Mouse (Mus musculus): ENCODE measurements around the gene Cyp4a12b. TPM values are rescaled to one million over a fixed set of nuclear protein-coding genes. Genes with fewer than 3 reads are reported as not detected.
"Not testable (repeated sequence)": the region's sequence is repeated elsewhere in the genome, so short reads cannot be mapped to it uniquely, and the experiment has no call there.

Gene Cyp4a12b
- 0.07 TPM for polyA plus RNA-seq (2012; fragmentation: generic; extraction: Trizol)
- long read RNA-seq, experiment 1 = 0 reads
- long read RNA-seq, experiment 2 = 0 reads

DNA sequence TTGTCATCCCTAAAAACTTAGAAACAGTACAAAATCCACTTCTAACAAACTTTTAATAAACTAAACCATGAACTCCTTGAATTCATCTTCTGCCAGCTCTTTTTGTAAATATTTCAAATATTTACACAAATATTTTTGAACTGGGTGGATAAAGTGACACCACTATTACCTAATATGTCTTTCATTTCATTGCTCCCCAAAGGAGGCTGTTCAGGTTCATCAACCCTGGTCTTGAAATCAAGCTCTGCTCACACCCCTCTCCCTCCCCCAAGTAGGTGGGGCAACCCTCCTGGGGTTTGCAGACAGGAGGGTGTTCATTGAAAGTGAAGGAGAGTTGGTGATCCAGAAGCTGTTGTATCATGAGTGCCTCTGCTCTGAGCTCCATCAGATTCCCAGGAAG lies at the start of gene Cyp4a12b:
Gene Cyp4a12b (plus strand): TSS at position 301 of the 400 bp plus-strand sequence.
- not testable (repeated sequence) for H3K27me3 ChIP-seq (ENCODE audit: control insufficient read depth, insufficient read depth, insufficient read length); H3K79me3 ChIP-seq (ENCODE audit: low read depth); H3K36me3 ChIP-seq (ENCODE audit: control insufficient read depth, insufficient read depth); H3K79me2 ChIP-seq (ENCODE audit: control insufficient read depth, insufficient read depth); H3ac ChIP-seq (ENCODE audit: control insufficient read depth, insufficient read length, low read depth); H3K4me3 ChIP-seq (ENCODE audit: insufficient read depth, poor library complexity, severe bottlenecking)

DNA sequence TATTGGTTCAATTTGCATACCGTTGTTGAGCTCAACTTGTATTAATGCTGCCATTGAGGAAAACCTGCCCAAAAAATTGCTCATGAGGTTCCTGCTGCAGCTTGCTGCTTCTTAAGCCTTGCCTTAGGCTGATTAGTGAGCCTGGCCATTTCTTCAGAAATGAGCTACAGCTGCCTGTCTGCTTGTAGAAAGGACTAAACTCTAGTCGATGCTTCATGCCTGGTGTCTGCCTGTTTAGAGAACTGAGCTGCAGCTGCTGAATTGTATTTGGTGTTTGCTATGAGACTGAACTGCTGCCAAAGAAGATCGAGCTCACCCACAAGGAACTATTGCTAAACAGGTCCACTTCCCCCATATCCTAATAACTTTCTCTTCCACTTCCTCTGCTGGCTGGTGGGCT lies 45.8 kb upstream of the Cyp4a12b start:
- H3K79me3 ChIP-seq (ENCODE audit: low read depth); H3K4me3 ChIP-seq (ENCODE audit: insufficient read depth, poor library complexity, severe bottlenecking): not testable (repeated sequence)

DNA sequence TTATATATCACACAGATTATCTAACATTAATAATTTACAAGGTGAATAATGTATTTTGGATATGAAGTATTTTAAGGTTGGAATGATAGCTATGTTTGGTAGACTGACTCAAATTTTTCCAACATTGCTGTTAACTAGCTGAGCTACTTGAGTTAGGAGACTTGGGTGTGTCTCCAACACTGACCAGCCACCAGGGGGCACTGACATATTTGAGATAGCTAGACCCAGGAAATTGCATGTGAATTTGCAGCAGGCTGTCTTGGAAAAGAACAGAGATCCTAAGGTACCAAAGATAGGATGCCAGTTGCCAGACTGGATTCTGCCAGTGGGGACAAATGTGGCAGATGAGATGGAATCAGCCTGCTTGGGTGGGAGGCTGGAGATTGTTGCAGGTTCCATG lies 43.4 kb upstream of the Cyp4a12b start:
- not testable (repeated sequence) for H3K27me3 ChIP-seq (ENCODE audit: control insufficient read depth, insufficient read depth, insufficient read length); H3ac ChIP-seq (ENCODE audit: control insufficient read depth, insufficient read length, low read depth); H3K4me3 ChIP-seq (ENCODE audit: insufficient read depth, poor library complexity, severe bottlenecking); H3K79me3 ChIP-seq (ENCODE audit: low read depth); H3K36me3 ChIP-seq (ENCODE audit: control insufficient read depth, insufficient read depth); H3K79me2 ChIP-seq (ENCODE audit: control insufficient read depth, insufficient read depth)

More for the DNA sequence above, 45.8 kb upstream of the Cyp4a12b start:
- not testable (repeated sequence) for H3K36me3 ChIP-seq (ENCODE audit: control insufficient read depth, insufficient read depth); H3K79me2 ChIP-seq (ENCODE audit: control insufficient read depth, insufficient read depth); H3ac ChIP-seq (ENCODE audit: control insufficient read depth, insufficient read length, low read depth); H3K27me3 ChIP-seq (ENCODE audit: control insufficient read depth, insufficient read depth, insufficient read length)

DNA sequence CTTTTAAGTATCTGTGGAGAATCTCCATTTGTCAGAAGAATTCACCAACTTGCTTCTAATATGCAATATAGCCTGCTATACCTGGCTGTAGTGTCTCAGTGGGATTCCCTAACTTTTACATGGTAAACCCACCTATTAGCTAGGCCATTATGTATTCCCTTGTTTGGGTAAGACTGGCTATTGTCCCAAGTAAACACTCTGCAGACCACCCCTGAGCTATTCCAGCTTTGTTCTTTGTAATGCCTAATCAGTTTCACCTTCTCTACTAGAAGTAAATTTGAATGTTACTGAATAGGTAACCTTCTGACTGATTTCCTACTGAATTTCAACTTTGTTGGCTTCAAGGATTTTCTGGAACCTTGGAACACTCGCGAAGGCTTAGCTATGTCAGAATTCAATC lies 15.2 kb upstream of the Cyp4a12b start:
- not testable (repeated sequence) for H3K36me3 ChIP-seq (ENCODE audit: control insufficient read depth, insufficient read depth); H3K27me3 ChIP-seq (ENCODE audit: control insufficient read depth, insufficient read depth, insufficient read length); H3K79me3 ChIP-seq (ENCODE audit: low read depth); H3K4me3 ChIP-seq (ENCODE audit: insufficient read depth, poor library complexity, severe bottlenecking); H3ac ChIP-seq (ENCODE audit: control insufficient read depth, insufficient read length, low read depth); H3K79me2 ChIP-seq (ENCODE audit: control insufficient read depth, insufficient read depth)

DNA sequence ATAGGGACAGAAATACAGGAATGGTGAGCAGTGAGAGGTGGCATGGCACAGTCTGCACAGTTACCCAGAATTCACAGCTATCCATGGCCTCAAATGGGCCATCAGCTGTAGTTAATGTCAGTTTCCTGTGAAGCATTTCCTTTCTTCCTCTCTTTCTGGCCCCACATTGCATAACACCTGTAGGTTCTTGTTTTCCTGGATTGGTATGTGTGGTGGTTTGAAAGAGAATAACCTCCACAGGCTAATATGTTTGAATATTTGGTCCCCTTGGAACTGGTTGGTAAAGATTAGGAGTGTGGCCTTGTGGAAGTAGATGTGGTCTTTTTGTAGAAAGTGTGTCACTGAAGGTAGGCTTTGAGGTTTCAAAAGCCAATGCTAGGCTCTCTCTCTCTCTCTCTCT lies 14.5 kb upstream of the Cyp4a12b start:
- H3K79me2 ChIP-seq (ENCODE audit: control insufficient read depth, insufficient read depth); H3K4me3 ChIP-seq (ENCODE audit: insufficient read depth, poor library complexity, severe bottlenecking); H3K79me3 ChIP-seq (ENCODE audit: low read depth); H3K36me3 ChIP-seq (ENCODE audit: control insufficient read depth, insufficient read depth); H3K27me3 ChIP-seq (ENCODE audit: control insufficient read depth, insufficient read depth, insufficient read length); H3ac ChIP-seq (ENCODE audit: control insufficient read depth, insufficient read length, low read depth): not testable (repeated sequence)

DNA sequence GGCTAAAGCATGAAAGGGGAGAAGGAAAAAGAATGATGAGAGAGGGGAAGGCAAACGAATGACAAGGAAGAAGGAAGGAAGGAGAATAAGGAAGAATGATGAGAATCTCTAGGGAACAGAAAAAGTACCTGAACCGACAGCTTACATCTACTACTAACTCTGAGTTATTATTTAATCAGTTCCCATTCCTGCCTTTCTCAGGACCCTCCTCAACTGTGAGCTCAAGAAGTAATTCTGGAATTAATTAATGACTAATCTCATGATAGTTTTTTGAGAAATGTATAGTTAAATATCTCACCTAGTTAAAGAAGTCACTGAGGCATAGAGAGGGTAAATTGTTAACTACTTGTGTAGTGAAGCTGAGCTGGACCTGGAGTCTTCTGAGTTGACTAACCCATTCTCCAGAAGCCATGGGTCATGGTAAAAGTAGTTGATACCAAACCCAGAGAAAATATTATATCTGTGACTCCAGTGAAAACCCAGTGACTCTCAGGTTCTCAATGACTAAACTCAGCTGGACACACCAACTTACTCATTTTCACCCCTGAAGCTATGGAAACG lies 39.2 kb downstream of the Cyp4a12b start:
- no peak overlapping the region for H3ac ChIP-seq (ENCODE audit: control insufficient read depth, insufficient read length, low read depth)
- no peaks in the 10 kb centered on the region for H3K36me3 ChIP-seq (ENCODE audit: control insufficient read depth, insufficient read depth)
- H3K27me3 ChIP-seq (ENCODE audit: control insufficient read depth, insufficient read depth, insufficient read length) = no peaks in the 10 kb centered on the region
- H3K79me2 ChIP-seq (ENCODE audit: control insufficient read depth, insufficient read depth) = no peaks in the 10 kb centered on the region
- TF ChIP-seq MAX (IDR thresholded peaks at IDR 0.05) = no peak
- TF ChIP-seq CTCF (IDR thresholded peaks at IDR 0.05; ENCODE audit: control insufficient read depth, insufficient read depth, insufficient read length) = no peak
- TF ChIP-seq MYOG (IDR thresholded peaks at IDR 0.05; ENCODE audit: control insufficient read depth, extremely low read depth, insufficient read length) = no peak
- no peak for TF ChIP-seq MYOD1 (IDR thresholded peaks at IDR 0.05; ENCODE audit: control insufficient read depth, insufficient read length, low read depth)
- TF ChIP-seq FOSL1 (IDR thresholded peaks at IDR 0.05; ENCODE audit: insufficient read depth, low read length, poor library complexity, severe bottlenecking) = no peak
- H3K79me3 ChIP-seq (ENCODE audit: low read depth) = no peaks in the 10 kb centered on the region
- no peak overlapping the region for H3K4me3 ChIP-seq (ENCODE audit: insufficient read depth, poor library complexity, severe bottlenecking)

DNA sequence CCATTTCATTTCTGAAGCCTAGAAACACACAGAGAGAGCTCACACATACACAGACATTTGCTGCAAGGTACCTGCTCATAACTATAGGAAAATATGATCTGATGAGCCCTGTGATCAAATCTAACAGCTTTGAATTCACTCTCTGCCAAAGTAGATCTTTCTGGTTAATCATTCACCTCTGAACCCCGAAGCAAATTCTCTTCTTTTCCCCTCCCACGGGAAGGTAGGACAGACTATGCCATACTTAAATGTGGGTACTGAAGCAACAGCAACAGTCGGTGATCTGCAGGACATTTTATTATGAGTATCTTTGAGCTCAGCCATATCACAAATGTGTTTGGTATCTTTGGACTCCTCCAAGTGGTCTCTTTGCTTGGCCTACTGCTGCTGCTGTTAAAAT lies 40.9 kb downstream of the Cyp4a12b start, which contains the start of gene Cyp4a30b:
Gene Cyp4a30b (plus strand): TSS at position 301 of the 400 bp plus-strand sequence.
- Histone ChIP-seq H3K4me3 (ENCODE audit: insufficient read depth, poor library complexity, severe bottlenecking) (no peak within 1 kb of the TSS), H3ac (ENCODE audit: control insufficient read depth, insufficient read length, low read depth) (no peak within 1 kb of the TSS), H3K79me2 (ENCODE audit: control insufficient read depth, insufficient read depth) (no peaks in the 10 kb centered on the region), H3K36me3 (ENCODE audit: control insufficient read depth, insufficient read depth) (no peaks in the 10 kb centered on the region), H3K79me3 (ENCODE audit: low read depth) (no peaks in the 10 kb centered on the region), H3K27me3 (ENCODE audit: control insufficient read depth, insufficient read depth, insufficient read length) (no peaks in the 10 kb centered on the region)
- TF ChIP-seq FOSL1 (IDR thresholded peaks at IDR 0.05; ENCODE audit: insufficient read depth, low read length, poor library complexity, severe bottlenecking) = no peak
- TF ChIP-seq USF1 (IDR thresholded peaks at IDR 0.05; ENCODE audit: low read depth) = no peak
- TF ChIP-seq MAX (IDR thresholded peaks at IDR 0.05) = no peak
- TF ChIP-seq CEBPB (IDR thresholded peaks at IDR 0.05; ENCODE audit: low read depth) = no peak
- TF ChIP-seq MYOD1 (IDR thresholded peaks at IDR 0.05; ENCODE audit: control insufficient read depth, insufficient read length, low read depth) = no peak
- no peak for TF ChIP-seq CTCF (IDR thresholded peaks at IDR 0.05; ENCODE audit: control insufficient read depth, insufficient read depth, insufficient read length)
- TF ChIP-seq MYOG (IDR thresholded peaks at IDR 0.05; ENCODE audit: control insufficient read depth, extremely low read depth, insufficient read length) = no peak

DNA sequence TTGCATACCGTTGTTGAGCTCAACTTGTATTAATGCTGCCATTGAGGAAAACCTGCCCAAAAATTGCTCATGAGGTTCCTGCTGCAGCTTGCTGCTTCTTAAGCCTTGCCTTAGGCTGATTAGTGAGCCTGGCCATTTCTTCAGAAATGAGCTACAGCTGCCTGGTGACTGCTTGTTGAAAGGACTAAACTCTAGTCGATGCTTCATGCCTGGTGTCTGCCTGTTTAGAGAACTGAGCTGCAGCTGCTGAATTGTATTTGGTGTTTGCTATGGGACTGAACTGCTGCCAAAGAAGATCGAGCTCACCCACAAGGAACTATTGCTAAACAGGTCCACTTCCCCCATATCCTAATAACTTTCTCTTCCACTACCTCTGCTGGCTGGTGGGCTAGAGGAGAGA lies 62.2 kb downstream of the Cyp4a12b start:
- not testable (repeated sequence) for H3K79me2 ChIP-seq (ENCODE audit: control insufficient read depth, insufficient read depth); H3K4me3 ChIP-seq (ENCODE audit: insufficient read depth, poor library complexity, severe bottlenecking); H3K79me3 ChIP-seq (ENCODE audit: low read depth); H3ac ChIP-seq (ENCODE audit: control insufficient read depth, insufficient read length, low read depth); H3K36me3 ChIP-seq (ENCODE audit: control insufficient read depth, insufficient read depth); H3K27me3 ChIP-seq (ENCODE audit: control insufficient read depth, insufficient read depth, insufficient read length)

DNA sequence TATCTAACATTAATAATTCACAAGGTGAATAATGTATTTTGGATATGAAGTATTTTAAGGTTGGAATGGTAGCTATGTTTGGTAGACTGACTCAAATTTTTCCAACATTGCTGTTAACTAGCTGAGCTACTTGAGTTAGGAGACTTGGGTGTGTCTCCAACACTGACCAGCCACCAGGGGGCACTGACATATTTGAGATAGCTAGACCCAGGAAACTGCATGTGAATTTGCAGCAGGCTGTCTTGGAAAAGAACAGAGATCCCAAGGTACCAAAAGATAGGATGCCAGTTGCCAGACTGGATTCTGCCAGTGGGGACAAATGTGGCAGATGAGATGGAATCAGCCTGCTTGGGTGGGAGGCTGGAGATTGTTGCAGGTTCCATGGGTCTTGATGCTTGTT lies 64.6 kb downstream of the Cyp4a12b start:
- not testable (repeated sequence) for H3K36me3 ChIP-seq (ENCODE audit: control insufficient read depth, insufficient read depth); H3K4me3 ChIP-seq (ENCODE audit: insufficient read depth, poor library complexity, severe bottlenecking); H3K79me3 ChIP-seq (ENCODE audit: low read depth); H3ac ChIP-seq (ENCODE audit: control insufficient read depth, insufficient read length, low read depth); H3K79me2 ChIP-seq (ENCODE audit: control insufficient read depth, insufficient read depth); H3K27me3 ChIP-seq (ENCODE audit: control insufficient read depth, insufficient read depth, insufficient read length)
